Mouse (Mus musculus) Patski (cell line): ENCODE measurements around the gene Jpt1. TPM values are rescaled to one million over a fixed set of nuclear protein-coding genes. Genes with fewer than 3 reads are reported as not detected.

Source experiments
- ATAC-seq: fragments of 100-300 bp; one replicate; pipeline ENCODE4 v1.8.0; 2021
- CTCF ChIA-PET: fragments of 350-600 bp; sonication (Branson Sonifier 250); formaldehyde crosslinking; loops from one replicate; lab custom pipeline; 2022; ENCODE audit warnings: inconsistent platforms; lab: Charles Lee
- POLR2A ChIA-PET: fragments of 350-600 bp; sonication (Branson Sonifier 250); formaldehyde crosslinking; loops from one replicate; lab custom pipeline; 2022; ENCODE audit warnings: antibody characterized with exemption, inconsistent platforms; lab: Charles Lee
- DNase-seq: peaks from one replicate; pipeline ENCODE4 v3.0.0-alpha.2; 2011; ENCODE audit warnings: low read depth, low spot score
- H3K27me3 ChIP-seq: fragments of 371-371 bp; one replicate; pipeline ENCODE4 v1.5.1; 2021
- CTCF ChIP-seq: fragments of 100-300 bp; IDR thresholded peaks from one replicate; pipeline ENCODE4 v1.5.1; 2021
- in situ Hi-C: fragments of 300-500 bp; cut with MboI; formaldehyde crosslinking; loops from 3 replicates; pipeline ENCODE4 v1.11.1; 2018; ENCODE audit warnings: low pct_unique_long_range_greater_than_20kb, mixed read lengths
- polyA plus RNA-seq: library from polyadenylated mRNA; unstranded; gene quantifications from one replicate; pipeline ENCODE4 v1.2.3, GENCODE M21; 2021

Jpt1 gene
- polyA plus RNA-seq, result 179 TPM

DNA sequence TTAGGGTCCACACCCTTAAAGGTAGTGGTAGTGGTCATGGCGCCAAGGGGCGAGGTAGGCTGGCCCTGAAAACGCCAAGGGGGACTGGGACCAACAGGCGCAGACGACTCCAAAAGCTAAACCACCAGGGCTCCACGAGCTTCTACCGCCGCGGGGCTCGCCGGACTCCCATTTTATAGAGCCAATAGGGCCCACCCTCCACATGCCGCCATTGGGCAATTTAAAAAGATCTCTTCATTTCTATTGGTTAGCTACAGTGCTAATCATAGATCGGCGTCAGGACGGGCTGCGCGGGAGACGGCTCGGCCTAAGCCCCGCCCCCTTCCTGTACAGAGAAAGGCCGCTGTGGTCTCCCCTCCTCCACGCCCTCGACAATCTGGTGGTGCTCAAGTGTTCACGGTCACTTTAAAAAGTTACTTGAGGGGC, at the start of gene Jpt1:
TSS of gene Jpt1 (minus strand) at position 150 of the 426 bp plus-strand sequence.
- TF ChIP-seq CTCF, result no peak
- no peaks in the 10 kb centered on the region for H3K27me3 ChIP-seq
- ATAC-seq (peak; percentile 89), DNase-seq (peak; percentile 88)
- POLR2A ChIA-PET, result interaction anchor here (0.8 to 1.7 kb wide), 4 partner anchors 11 to 54 kb away, joined by 3 to 8 read pairs (median 5); partner anchors contain the start of gene Sumo2
- in situ Hi-C loops, result no loop called here
- CTCF ChIA-PET, result interaction anchor here (1.2 kb wide), 1 partner anchor 32 kb away, joined by 3 read pairs; no protein-coding TSS in a partner anchor

DNA sequence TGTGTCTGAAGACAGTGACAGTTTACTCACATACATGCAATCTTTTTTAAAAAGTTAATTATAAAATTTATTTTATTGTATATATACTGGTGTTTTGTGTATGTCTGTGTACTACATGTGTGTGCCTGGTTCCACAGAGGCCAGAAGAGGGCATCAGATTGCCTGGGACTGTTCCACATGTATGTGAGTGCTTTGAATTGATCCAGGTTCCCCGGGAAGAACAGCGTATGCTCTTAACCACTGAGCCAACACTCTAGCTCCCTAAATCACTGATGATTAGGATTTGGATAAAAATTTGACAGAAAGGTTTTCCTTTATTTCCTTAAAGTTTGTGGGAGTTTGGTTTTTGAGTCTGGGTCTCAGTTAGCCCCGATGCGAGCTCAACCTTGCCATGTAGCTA, 49.2 kb upstream of the Jpt1 start:
- ATAC-seq (no peak), DNase-seq (no peak)
- ChIA-PET POLR2A (no interaction called here), CTCF (interaction anchor here (1.1 to 1.6 kb wide), 3 partner anchors 24 to 71 kb away, joined by 3 read pairs; partner anchors contain the start of gene Nt5c)
- no peak for TF ChIP-seq CTCF
- in situ Hi-C loops, result no loop called here
- H3K27me3 ChIP-seq, result no peaks in the 10 kb centered on the region

- peaks cover 5% of the 10 kb centered on the region for H3K27me3 ChIP-seq
- no peak for ATAC-seq
- ChIA-PET CTCF (no interaction called here), POLR2A (no interaction called here)
- TF ChIP-seq CTCF, result no peak
- no peak for DNase-seq
- in situ Hi-C loops, result loop anchor here (5.0 kb wide), 1 partner anchor 162 kb away; no protein-coding TSS in a partner anchor
Measured at GRCm38 (mm10) chr11:115555717-115556116, 41.5 kb upstream of the Jpt1 start.

GRCm38 (mm10) chr11:115552783-115553182, 38.6 kb upstream of the Jpt1 start:
- ATAC-seq, result no peak
- TF ChIP-seq CTCF, result peak; percentile 69
- peaks cover 12% of the 10 kb centered on the region for H3K27me3 ChIP-seq
- in situ Hi-C loops, result no loop called here
- ChIA-PET POLR2A (no interaction called here), CTCF (interaction anchor here (0.7 to 0.8 kb wide), 2 partner anchors 9 to 20 kb away, joined by 3 to 5 read pairs; no protein-coding TSS in a partner anchor)
- DNase-seq, result no peak

DNA sequence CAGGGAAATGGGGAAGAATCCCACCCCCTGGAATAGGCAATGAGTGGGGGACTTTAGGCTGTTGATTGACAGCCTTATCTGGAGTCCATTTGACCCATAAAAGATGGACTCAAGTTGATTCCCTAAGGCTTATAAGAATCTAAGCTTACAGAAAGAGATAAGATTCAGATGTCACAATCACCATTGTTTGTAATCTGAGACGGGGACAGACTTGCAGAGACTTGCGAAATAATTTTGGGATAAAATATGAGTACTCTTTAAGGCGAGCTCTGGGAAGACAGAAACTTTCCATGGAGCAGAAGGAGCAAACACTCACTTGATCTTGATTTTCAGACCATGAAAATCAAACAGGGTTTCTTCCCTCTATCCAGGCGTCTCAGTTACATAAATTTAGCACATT, 29.4 kb upstream of the Jpt1 start:
- POLR2A ChIA-PET, result interaction anchor here (0.6 kb wide), 1 partner anchor 1818 kb away, joined by 5 read pairs; no protein-coding TSS in a partner anchor
- no peak for DNase-seq
- in situ Hi-C loops, result no loop called here
- ATAC-seq, result no peak
- CTCF ChIA-PET, result no interaction called here
- TF ChIP-seq CTCF, result no peak
- peaks cover 15% of the 10 kb centered on the region for H3K27me3 ChIP-seq

- in situ Hi-C loops, result no loop called here
- TF ChIP-seq CTCF, result peak; percentile 47
- ATAC-seq (no peak), DNase-seq (no peak)
- H3K27me3 ChIP-seq, result no peaks in the 10 kb centered on the region
- CTCF ChIA-PET, result interaction anchor here (1.2 kb wide), 1 partner anchor 12 kb away, joined by 5 read pairs; no protein-coding TSS in a partner anchor
- POLR2A ChIA-PET, result no interaction called here
Measured at GRCm38 (mm10) chr11:115538045-115538444, 23.9 kb upstream of the Jpt1 start.

GRCm38 (mm10) chr11:115536856-115537568, 22.8 kb upstream of the Jpt1 start:
- TF ChIP-seq CTCF, result no peak
- in situ Hi-C loops, result no loop called here
- no peaks in the 10 kb centered on the region for H3K27me3 ChIP-seq
- DNase-seq, result no peak
- POLR2A ChIA-PET, result interaction anchor here (0.8 to 1.4 kb wide), 2 partner anchors 22 to 314 kb away, joined by 4 to 6 read pairs; partner anchors contain the start of gene Jpt1
- CTCF ChIA-PET, result no interaction called here
- no peak for ATAC-seq

- no peaks in the 10 kb centered on the region for H3K27me3 ChIP-seq
- peak; percentile 54 for ATAC-seq
- in situ Hi-C loops, result no loop called here
- ChIA-PET CTCF (no interaction called here), POLR2A (interaction anchor here (1.4 kb wide), 1 partner anchor 22 kb away, joined by 6 read pairs; the partner anchor contains the start of gene Jpt1)
- TF ChIP-seq CTCF, result peak; percentile 43
- DNase-seq, result peak; percentile 70
Measured at GRCm38 (mm10) chr11:115536038-115536681, 22.0 kb upstream of the Jpt1 start, which contains the start of gene Sumo2. Gene Sumo2 (minus strand): TSS chr11:115536276.

DNA sequence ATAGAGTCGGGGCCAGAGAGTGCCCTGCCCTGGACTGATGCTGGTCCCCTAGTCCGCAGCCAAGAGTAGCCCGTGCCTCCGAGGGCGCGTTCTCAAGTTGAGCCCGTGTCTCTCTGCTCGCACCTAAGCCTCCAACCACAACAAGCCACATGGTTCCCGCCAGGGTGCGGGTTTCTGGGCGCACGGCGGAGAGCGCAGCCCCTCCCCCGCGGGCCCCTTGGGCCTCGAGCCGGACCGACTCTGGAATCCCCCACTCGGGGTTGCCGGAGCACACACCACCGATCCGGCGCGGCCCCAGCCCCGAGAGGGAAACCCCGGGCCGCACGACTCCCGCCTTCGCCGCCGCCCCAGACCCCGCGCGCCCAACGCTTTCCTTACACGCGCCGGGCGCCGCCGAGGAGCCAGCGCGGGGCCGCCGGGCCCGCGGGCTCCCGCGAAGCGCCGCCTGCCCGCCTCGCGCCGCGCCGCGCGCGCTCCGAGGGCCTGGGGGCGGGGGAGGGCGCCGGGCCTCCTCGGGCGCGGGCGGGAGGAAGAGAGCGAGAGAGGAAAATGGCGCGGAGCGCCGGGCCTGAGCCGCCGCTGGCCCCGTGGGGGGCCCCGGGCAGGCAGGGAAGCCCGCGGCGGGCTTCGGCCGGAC, 21.3 kb upstream of the Jpt1 start:
- no peaks in the 10 kb centered on the region for H3K27me3 ChIP-seq
- no peak for TF ChIP-seq CTCF
- in situ Hi-C loops, result no loop called here
- ChIA-PET CTCF (interaction anchor here (1.2 kb wide), 1 partner anchor 15 kb away, joined by 3 read pairs; no protein-coding TSS in a partner anchor), POLR2A (interaction anchor here (1.1 to 1.4 kb wide), 3 partner anchors 10 to 44 kb away, joined by 3 to 6 read pairs (median 5); partner anchors contain the start of genes Jpt1 and Nt5c)
- DNase-seq (no peak), ATAC-seq (peak; percentile 55)
